Mouse (Mus musculus) left cerebral cortex, postnatal 10 days (tissue): ENCODE data around the gene Vezf1. TPM values are rescaled to one million over a fixed set of nuclear protein-coding genes. Genes with fewer than 3 reads are reported as not detected.
A peak's percentile ranks its signal among the peaks of the same experiment; 100 is the strongest.

Source experiments
- DNase-seq, 2 experiments: peaks; one replicate each; pipeline ENCODE4 v3.0.0; 2021 to 2022; ENCODE audit warnings: low spot score in 2 of 2, mixed read lengths in 1 of 2; ENCODE audit errors: extremely low spot score in 1 of 2
- intact Hi-C: fragments of 180-260 bp; cut with DNase I; formaldehyde crosslinking; loops from one replicate; pipeline ENCODE4 v1.15.1; 2025
- total RNA-seq, 2 experiments: library from RNA; stranded (reverse); gene quantifications; 2 replicates each; pipeline ENCODE4 v1.2.3; 2021

The Vezf1 gene
- total RNA-seq, 2 experiments from 2014 or later: 23.6 to 25.5 TPM

GRCm38 (mm10) chr11:88086737-88087627 lies 18.9 kb downstream of the Vezf1 start:
- intact Hi-C loops: no loop called here
- peak; percentile 90 to 95 for DNase-seq

- intact Hi-C loops: no loop called here
- DNase-seq: peak in 1 of 2 experiments; percentile 16
These were observed 21.1 kb downstream of the Vezf1 start for GRCm38 (mm10) chr11:88089150-88089549.

- DNase-seq: no peak
- intact Hi-C loops: no loop called here
These were observed 22.2 kb downstream of the Vezf1 start for GRCm38 (mm10) chr11:88090293-88090692.

- intact Hi-C loops: no loop called here
- no peak for DNase-seq
These were observed 23.9 kb downstream of the Vezf1 start for GRCm38 (mm10) chr11:88091949-88092348.

GRCm38 (mm10) chr11:88097173-88097572 lies 29.1 kb downstream of the Vezf1 start:
- intact Hi-C loops: loop anchor here (5.0 kb wide), 1 partner anchor 55 kb away; no protein-coding TSS in a partner anchor
- DNase-seq: peak in 1 of 2 experiments; percentile 53

GRCm38 (mm10) chr11:88098021-88098729 lies 30.1 kb downstream of the Vezf1 start, which contains the start of gene Cuedc1:
Cuedc1 (plus strand) TSS chr11:88098058.
- intact Hi-C loops: loop anchor here (5.0 kb wide), 1 partner anchor 54 kb away; no protein-coding TSS in a partner anchor

GRCm38 (mm10) chr11:88098787-88099598 lies 30.9 kb downstream of the Vezf1 start:
- intact Hi-C loops: loop anchor here (5.0 kb wide), 1 partner anchor 53 kb away; no protein-coding TSS in a partner anchor
- DNase-seq: peak; percentile 56 to 89

More at GRCm38 (mm10) chr11:88098021-88098729, 30.1 kb downstream of the Vezf1 start, which contains the start of gene Cuedc1:
- DNase-seq: no peak

GRCm38 (mm10) chr11:88099599-88100023 lies 31.5 kb downstream of the Vezf1 start:
- DNase-seq: peak; percentile 19 to 82
- intact Hi-C loops: loop anchor here (5.0 kb wide), 1 partner anchor 53 kb away; no protein-coding TSS in a partner anchor

GRCm38 (mm10) chr11:88100170-88100569 lies 32.1 kb downstream of the Vezf1 start:
- DNase-seq: no peak
- intact Hi-C loops: no loop called here

- intact Hi-C loops: no loop called here
- no peak for DNase-seq
These were observed 35.3 kb downstream of the Vezf1 start for GRCm38 (mm10) chr11:88103214-88103941.

- DNase-seq: no peak
- intact Hi-C loops: no loop called here
These were observed 37.6 kb downstream of the Vezf1 start for GRCm38 (mm10) chr11:88105494-88106291.

- DNase-seq: no peak
- intact Hi-C loops: no loop called here
These were observed 38.1 kb downstream of the Vezf1 start for GRCm38 (mm10) chr11:88106292-88106554.

- intact Hi-C loops: no loop called here
- no peak for DNase-seq
These were observed 39.3 kb downstream of the Vezf1 start for GRCm38 (mm10) chr11:88107365-88107764.

GRCm38 (mm10) chr11:88110031-88110594 lies 42.0 kb downstream of the Vezf1 start:
- DNase-seq: no peak
- intact Hi-C loops: no loop called here

- no peak for DNase-seq
- intact Hi-C loops: no loop called here
These were observed 44.0 kb downstream of the Vezf1 start for GRCm38 (mm10) chr11:88112078-88112477.

- DNase-seq: no peak
- intact Hi-C loops: no loop called here
These were observed 44.7 kb downstream of the Vezf1 start for GRCm38 (mm10) chr11:88112677-88113333.
